Mouse (Mus musculus) hindbrain, postnatal 0 days (tissue): ENCODE measurements at regions not wholly inside any gene's neighbourhood (a gene's known extent, or its start where the extent isn't known, plus 50 kb on each side); places are given as distances from the start of the nearest gene placed in this dataset.

Experiments
- ATAC-seq: fragments of 200-750 bp; cut with Nextera tagmentation; 2 replicates; pipeline ENCODE4 v1.8.0; 2017; ENCODE audit warnings: mild to moderate bottlenecking, moderate TSS enrichment, moderate library complexity
- DNase-seq: peaks from one replicate; pipeline ENCODE4 v3.0.0-alpha.2; 2015; ENCODE audit warnings: low spot score
- H3K27ac ChIP-seq: fragments of 300-500 bp; sonication (generic); 2 replicates; pipeline ENCODE4 v1.5.1; 2014; ENCODE audit warnings: mild to moderate bottlenecking
- H3K27me3 ChIP-seq: fragments of 300-500 bp; sonication (generic); 2 replicates; pipeline ENCODE4 v1.6.1; 2014; ENCODE audit warnings: low read length, mixed read lengths; ENCODE audit not compliant: insufficient read depth
- H3K36me3 ChIP-seq: fragments of 300-500 bp; sonication (generic); 2 replicates; pipeline ENCODE4 v1.6.1; 2014; ENCODE audit warnings: low read length, mixed read lengths; ENCODE audit not compliant: insufficient read depth
- H3K4me1 ChIP-seq: fragments of 300-500 bp; sonication (generic); 2 replicates; pipeline ENCODE4 v1.6.1; 2014; ENCODE audit warnings: antibody characterized with exemption, low read length, mixed read lengths; ENCODE audit not compliant: insufficient read depth
- H3K4me2 ChIP-seq: fragments of 300-500 bp; sonication (generic); 2 replicates; pipeline ENCODE4 v1.6.1; 2014; ENCODE audit warnings: low read depth, mild to moderate bottlenecking, low read length, moderate library complexity, mixed read lengths
- H3K4me3 ChIP-seq: fragments of 300-500 bp; sonication (generic); 2 replicates; pipeline ENCODE4 v1.5.1; 2014; ENCODE audit warnings: low read length
- H3K9ac ChIP-seq: fragments of 300-500 bp; sonication (generic); replicated peaks from 2 replicates; pipeline ENCODE4 v1.6.1; 2014; ENCODE audit warnings: mild to moderate bottlenecking, low read length, moderate library complexity, mixed read lengths
- H3K9me3 ChIP-seq: fragments of 300-500 bp; sonication (generic); 2 replicates; pipeline ENCODE4 v1.6.1; 2016; ENCODE audit warnings: low read length, mixed read lengths
- CTCF ChIP-seq: IDR thresholded peaks from 2 replicates; pipeline ENCODE4 v1.5.1; 2016; ENCODE audit warnings: antibody characterized with exemption, control low read depth, low read depth
- WGBS: fragments of 180-500 bp; shearing (Covaris S2); extraction: QIAGEN DNeasy Blood & Tissue Kit; methylation state at CpG from one replicate; pipeline ENCODE4 v1.1.7; 2014; 5-methylcytosine and 5-hydroxymethylcytosine counted together

DNA sequence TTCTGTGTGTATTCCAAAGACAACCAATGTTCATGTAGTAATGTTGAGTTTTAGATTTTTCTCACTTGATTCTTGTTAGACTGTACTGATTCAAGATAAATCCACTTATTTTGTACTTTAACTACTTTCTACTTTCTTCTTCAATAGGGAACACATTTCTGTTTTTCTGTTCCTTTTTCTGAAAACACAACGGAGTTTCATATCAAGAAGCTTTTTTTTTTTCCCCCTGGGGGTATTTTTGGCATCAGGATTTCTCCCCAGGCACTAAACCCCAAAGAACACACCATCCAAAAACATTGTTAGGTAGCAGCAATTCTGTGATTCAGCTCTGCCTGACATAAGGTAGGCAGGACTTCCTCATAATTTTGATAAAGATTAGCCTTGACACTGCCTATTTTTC, 1200.7 kb downstream of the Gsdmc2 start:
- TF ChIP-seq CTCF, result no peak
- no peak for ATAC-seq
- no peaks in the 10 kb centered on the region for H3K27me3 ChIP-seq
- no peaks in the 10 kb centered on the region for H3K9me3 ChIP-seq
- H3K4me1 ChIP-seq, result no peaks in the 10 kb centered on the region
- WGBS, result 83% methylated on average over 1 of the region's 1 CpGs
- no peak for DNase-seq
- no peak overlapping the region for H3K9ac ChIP-seq
- no peak overlapping the region for H3K4me3 ChIP-seq
- no peak overlapping the region for H3K4me2 ChIP-seq
- H3K36me3 ChIP-seq, result no peaks in the 10 kb centered on the region
- no peak overlapping the region for H3K27ac ChIP-seq

DNA sequence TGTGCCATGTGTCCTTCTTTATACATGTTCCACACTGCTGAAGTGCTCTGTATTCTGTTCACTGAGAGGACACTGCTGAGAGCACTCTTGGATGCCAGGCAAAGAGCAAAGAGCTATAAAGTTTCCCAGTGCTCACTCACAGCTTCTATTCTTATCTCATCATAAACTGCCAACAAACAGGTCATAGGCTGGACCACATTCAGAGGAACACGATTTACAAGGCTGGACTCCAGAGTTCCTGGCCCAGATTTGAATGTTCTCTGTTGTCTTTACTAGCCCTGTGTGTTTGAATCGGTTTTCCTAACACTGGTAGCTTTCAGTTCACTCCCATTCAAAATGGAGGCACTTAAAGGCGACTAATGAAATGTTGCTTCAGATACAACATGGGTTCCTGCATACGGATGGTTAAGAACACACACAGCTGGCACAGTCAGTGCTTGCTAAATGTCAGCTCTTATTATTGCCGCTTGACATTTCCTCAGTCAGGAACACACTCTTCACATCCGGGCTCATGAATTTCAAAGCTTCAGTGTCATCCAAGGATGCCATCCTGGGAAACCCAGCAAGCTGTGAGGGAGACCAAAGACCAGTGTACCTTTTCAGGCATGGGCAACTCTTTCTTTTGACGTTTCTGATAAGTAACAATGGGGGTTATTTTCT, 1203.8 kb downstream of the Gsdmc2 start:
- no peak overlapping the region for H3K9ac ChIP-seq
- no peaks in the 10 kb centered on the region for H3K36me3 ChIP-seq
- no peak overlapping the region for H3K4me3 ChIP-seq
- DNase-seq (no peak), ATAC-seq (no peak)
- 61% methylated on average over 7 of the region's 7 CpGs for WGBS
- no peak overlapping the region for H3K27ac ChIP-seq
- TF ChIP-seq CTCF, result no peak
- no peaks in the 10 kb centered on the region for H3K27me3 ChIP-seq
- H3K4me1 ChIP-seq, result no peaks in the 10 kb centered on the region
- no peak overlapping the region for H3K4me2 ChIP-seq
- H3K9me3 ChIP-seq, result no peaks in the 10 kb centered on the region

DNA sequence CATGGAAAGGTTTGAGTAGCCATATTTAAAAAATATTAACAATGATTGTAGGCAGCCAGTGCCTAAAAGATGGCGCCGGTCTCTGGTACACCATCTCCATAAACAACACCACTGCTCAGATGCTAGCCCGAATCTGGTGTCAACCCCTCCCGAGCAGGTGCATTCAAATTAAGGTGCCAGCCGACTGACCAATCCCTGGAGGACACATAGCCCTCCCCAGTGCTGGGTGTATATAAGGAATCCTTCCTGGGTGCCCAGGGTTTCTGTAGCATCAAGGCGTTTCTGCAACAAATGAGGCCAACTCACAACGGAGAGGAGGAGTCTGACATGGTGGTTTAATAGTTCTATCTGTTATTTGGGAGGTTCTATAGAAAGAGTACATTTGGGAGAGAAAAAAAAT, 1219.6 kb downstream of the Gsdmc2 start:
- H3K4me2 ChIP-seq, result no peak overlapping the region
- 91% methylated on average over 7 of the region's 7 CpGs for WGBS
- no peaks in the 10 kb centered on the region for H3K36me3 ChIP-seq
- no peak for ATAC-seq
- no peak for TF ChIP-seq CTCF
- no peaks in the 10 kb centered on the region for H3K9me3 ChIP-seq
- no peak overlapping the region for H3K4me3 ChIP-seq
- no peak overlapping the region for H3K27ac ChIP-seq
- H3K4me1 ChIP-seq, result no peaks in the 10 kb centered on the region
- no peaks in the 10 kb centered on the region for H3K27me3 ChIP-seq
- DNase-seq, result no peak
- H3K9ac ChIP-seq, result no peak overlapping the region

DNA sequence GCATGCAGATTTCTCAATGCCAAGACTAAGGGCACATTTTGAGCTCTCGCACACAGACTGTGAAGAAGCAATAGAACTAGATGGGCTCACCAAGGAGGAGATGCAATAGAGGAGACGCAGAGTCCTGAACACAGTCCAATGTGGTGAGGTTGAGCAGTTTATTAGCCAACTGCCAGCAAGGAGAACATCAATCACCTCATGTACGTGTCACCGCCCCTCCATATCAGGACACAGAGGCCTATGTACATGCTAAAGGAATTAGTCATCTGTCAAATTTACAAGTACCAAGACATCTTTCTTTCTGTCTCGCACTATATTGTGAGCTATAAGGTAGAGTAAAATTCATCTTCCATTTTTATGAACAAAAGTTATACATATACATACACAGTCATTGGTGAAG, 1228.9 kb downstream of the Gsdmc2 start:
- H3K27me3 ChIP-seq, result no peaks in the 10 kb centered on the region
- H3K4me3 ChIP-seq, result no peak overlapping the region
- no peak overlapping the region for H3K4me2 ChIP-seq
- H3K4me1 ChIP-seq, result no peaks in the 10 kb centered on the region
- no peaks in the 10 kb centered on the region for H3K9me3 ChIP-seq
- H3K36me3 ChIP-seq, result no peaks in the 10 kb centered on the region
- WGBS, result 93% methylated on average over 5 of the region's 5 CpGs
- no peak for DNase-seq
- no peak for ATAC-seq
- no peak for TF ChIP-seq CTCF
- H3K9ac ChIP-seq, result no peak overlapping the region
- H3K27ac ChIP-seq, result no peak overlapping the region

GRCm38 (mm10) chr15:62596735-62597134, 1248.2 kb downstream of the Gsdmc2 start:
- no peak for TF ChIP-seq CTCF
- Histone ChIP-seq H3K4me3 (no peak overlapping the region), H3K27ac (no peak overlapping the region), H3K9me3 (no peaks in the 10 kb centered on the region), H3K27me3 (no peaks in the 10 kb centered on the region), H3K4me1 (no peaks in the 10 kb centered on the region), H3K36me3 (no peaks in the 10 kb centered on the region), H3K4me2 (no peak overlapping the region), H3K9ac (no peak overlapping the region)
- no peak for ATAC-seq
- no peak for DNase-seq

- Histone ChIP-seq H3K9me3 (no peaks in the 10 kb centered on the region), H3K9ac (no peak overlapping the region), H3K4me1 (no peaks in the 10 kb centered on the region), H3K4me2 (no peak overlapping the region), H3K27ac (no peak overlapping the region), H3K27me3 (no peaks in the 10 kb centered on the region), H3K36me3 (no peaks in the 10 kb centered on the region), H3K4me3 (no peak overlapping the region)
- no peak for TF ChIP-seq CTCF
- ATAC-seq, result no peak
- no peak for DNase-seq
- 82% methylated on average over 3 of the region's 3 CpGs for WGBS
Measured at GRCm38 (mm10) chr15:62588580-62588979, 1256.4 kb downstream of the Gsdmc2 start.

GRCm38 (mm10) chr15:62578788-62579187, 1266.2 kb downstream of the Gsdmc2 start:
- H3K4me2 ChIP-seq, result no peak overlapping the region
- H3K4me1 ChIP-seq, result no peaks in the 10 kb centered on the region
- ATAC-seq (no peak), DNase-seq (no peak)
- no peak overlapping the region for H3K27ac ChIP-seq
- H3K36me3 ChIP-seq, result no peaks in the 10 kb centered on the region
- H3K9ac ChIP-seq, result no peak overlapping the region
- no peaks in the 10 kb centered on the region for H3K27me3 ChIP-seq
- H3K4me3 ChIP-seq, result no peak overlapping the region
- no peaks in the 10 kb centered on the region for H3K9me3 ChIP-seq
- TF ChIP-seq CTCF, result no peak
- 29% methylated on average over 3 of the region's 3 CpGs for WGBS
